Mouse (Mus musculus): ENCODE measurements around the gene Zbtb21. TPM values are rescaled to one million over a fixed set of nuclear protein-coding genes. Genes with fewer than 3 reads are reported as not detected.
"Not testable (repeated sequence)": the region's sequence is repeated elsewhere in the genome, so short reads cannot be mapped to it uniquely, and the experiment has no call there.

Gene Zbtb21
- polyA plus RNA-seq, 2 experiments = 11.9 to 17.3 TPM

DNA sequence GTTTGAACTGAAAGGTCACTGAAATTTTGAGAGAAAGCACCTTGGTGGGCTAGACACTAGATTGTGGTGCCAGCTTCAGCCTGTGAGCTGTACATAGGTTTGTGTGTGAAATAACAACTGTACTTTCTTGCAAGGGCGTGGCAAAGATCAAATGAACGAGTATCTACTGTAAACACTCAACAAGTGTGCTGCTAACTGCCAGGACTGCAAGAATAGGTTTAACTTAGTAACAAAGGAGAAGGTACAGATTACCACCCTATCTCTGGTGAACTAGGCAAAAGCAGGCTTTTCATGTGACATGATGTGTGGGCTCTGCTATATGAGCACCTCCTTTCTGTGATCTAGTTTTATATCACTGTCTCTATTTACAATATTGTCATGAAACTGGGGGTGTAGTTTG, 9.1 kb downstream of the Zbtb21 start:
- no peak overlapping the region for H3K4me2 ChIP-seq (replicated peaks; ENCODE audit: low read depth, low read length, severe bottlenecking)
- no peak for ATAC-seq (ENCODE audit: low FRiP score, low read depth)
- no peak for TF ChIP-seq POLR2A (IDR thresholded peaks at IDR 0.05; ENCODE audit: borderline replicate concordance, extremely low read depth, insufficient read depth, insufficient read length)

DNA sequence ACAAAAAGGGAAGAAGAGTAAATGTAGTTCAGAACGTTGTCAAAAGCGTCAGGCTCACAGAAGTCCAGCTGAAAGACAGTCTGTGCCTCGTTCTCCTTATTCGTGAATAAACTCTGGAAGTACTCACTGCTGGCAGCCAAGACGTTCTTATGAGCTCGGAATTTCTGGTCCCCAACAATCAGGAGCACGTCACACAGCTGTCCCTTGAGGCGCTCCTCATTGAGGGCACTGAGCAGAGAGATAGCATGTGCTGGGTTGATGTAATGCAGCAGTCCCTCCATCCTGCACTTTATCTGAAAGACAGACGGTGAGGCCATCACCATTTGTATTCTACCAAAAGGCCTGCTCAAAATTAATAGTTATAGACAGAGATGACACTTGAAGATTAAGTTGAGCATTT, 9.6 kb downstream of the Zbtb21 start:
- DNase-seq (ENCODE audit: low spot score) (no peak), ATAC-seq (ENCODE audit: low FRiP score, low read depth) (no peak)
- 88% methylated on average over 9 of the region's 9 CpGs for WGBS
- Histone ChIP-seq H3K4me2 (replicated peaks; ENCODE audit: low read depth, low read length, severe bottlenecking) (no peak overlapping the region), H3K36me3 (ENCODE audit: control insufficient read depth, insufficient read depth, low read length) (peaks cover 74% of the 10 kb centered on the region), H3K27me3 (ENCODE audit: control insufficient read depth, insufficient read depth, low read length) (no peaks in the 10 kb centered on the region), H3K4me1 (ENCODE audit: control insufficient read depth, insufficient read depth, low read length) (no peaks in the 10 kb centered on the region), H3K27ac (replicated peaks; ENCODE audit: low read depth, low read length) (no peak overlapping the region), H3K4me3 (replicated peaks; ENCODE audit: low read length) (no peak overlapping the region), H3K9me3 (ENCODE audit: control insufficient read depth, low read length) (no peaks in the 10 kb centered on the region), H3K9ac (ENCODE audit: low read depth, low read length, severe bottlenecking) (no peak overlapping the region)
- no peak for TF ChIP-seq POLR2A (IDR thresholded peaks at IDR 0.05; ENCODE audit: borderline replicate concordance, extremely low read depth, insufficient read depth, insufficient read length)

More for the DNA sequence above, 9.1 kb downstream of the Zbtb21 start:
- H3K27me3 ChIP-seq (ENCODE audit: control insufficient read depth, insufficient read depth, low read length) = no peaks in the 10 kb centered on the region
- WGBS = 88% methylated on average over 2 of the region's 2 CpGs
- no peak overlapping the region for H3K4me3 ChIP-seq (replicated peaks; ENCODE audit: low read length)
- H3K27ac ChIP-seq (replicated peaks; ENCODE audit: low read depth, low read length) = no peak overlapping the region
- peaks cover 74% of the 10 kb centered on the region for H3K36me3 ChIP-seq (ENCODE audit: control insufficient read depth, insufficient read depth, low read length)
- no peak for DNase-seq (ENCODE audit: low spot score)
- H3K9ac ChIP-seq (ENCODE audit: low read depth, low read length, severe bottlenecking) = no peak overlapping the region
- H3K4me1 ChIP-seq (ENCODE audit: control insufficient read depth, insufficient read depth, low read length) = no peaks in the 10 kb centered on the region
- H3K9me3 ChIP-seq (ENCODE audit: control insufficient read depth, low read length) = no peaks in the 10 kb centered on the region

GRCm38 (mm10) chr16:97952371-97952770, 10.1 kb downstream of the Zbtb21 start:
- Histone ChIP-seq H3K4me2 (replicated peaks; ENCODE audit: low read depth, low read length, severe bottlenecking) (no peak overlapping the region), H3K4me3 (replicated peaks; ENCODE audit: low read length) (no peak overlapping the region), H3K9me3 (ENCODE audit: control insufficient read depth, low read length) (no peaks in the 10 kb centered on the region), H3K27ac (replicated peaks; ENCODE audit: low read depth, low read length) (no peak overlapping the region), H3K4me1 (ENCODE audit: control insufficient read depth, insufficient read depth, low read length) (no peaks in the 10 kb centered on the region), H3K27me3 (ENCODE audit: control insufficient read depth, insufficient read depth, low read length) (no peaks in the 10 kb centered on the region), H3K9ac (ENCODE audit: low read depth, low read length, severe bottlenecking) (no peak overlapping the region), H3K36me3 (ENCODE audit: control insufficient read depth, insufficient read depth, low read length) (peaks cover 74% of the 10 kb centered on the region)
- ATAC-seq (ENCODE audit: low FRiP score, low read depth) (no peak), DNase-seq (ENCODE audit: low spot score) (no peak)
- no peak for TF ChIP-seq POLR2A (IDR thresholded peaks at IDR 0.05; ENCODE audit: borderline replicate concordance, extremely low read depth, insufficient read depth, insufficient read length)
- WGBS = 89% methylated on average over 4 of the region's 4 CpGs

DNA sequence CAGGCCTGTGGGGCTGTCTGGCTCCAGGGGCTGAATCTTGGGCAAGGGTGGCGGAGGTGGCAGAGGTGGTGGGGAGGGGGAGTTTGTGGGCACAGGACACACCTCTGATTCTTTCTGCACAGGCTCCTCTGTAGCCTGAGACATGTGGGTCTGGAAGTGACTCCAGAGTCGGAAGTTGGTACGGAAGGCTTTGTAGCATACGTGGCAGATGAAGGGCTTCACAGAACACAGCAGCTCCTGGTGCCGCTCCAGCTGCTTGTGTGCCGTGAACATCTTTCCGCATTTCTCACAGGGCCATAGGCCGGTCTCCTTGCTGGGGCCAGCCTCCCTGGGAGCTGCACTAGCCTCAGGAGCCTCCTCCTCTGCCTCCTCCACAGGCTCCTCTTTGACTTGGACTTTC, 12.4 kb downstream of the Zbtb21 start:
- no peak for TF ChIP-seq POLR2A (IDR thresholded peaks at IDR 0.05; ENCODE audit: borderline replicate concordance, extremely low read depth, insufficient read depth, insufficient read length)
- ATAC-seq (ENCODE audit: low FRiP score, low read depth) (no peak), DNase-seq (ENCODE audit: low spot score) (no peak)
- Histone ChIP-seq H3K36me3 (ENCODE audit: control insufficient read depth, insufficient read depth, low read length) (peaks cover 59% of the 10 kb centered on the region), H3K4me3 (replicated peaks; ENCODE audit: low read length) (no peak overlapping the region), H3K27ac (replicated peaks; ENCODE audit: low read depth, low read length) (no peak overlapping the region), H3K9me3 (ENCODE audit: control insufficient read depth, low read length) (no peaks in the 10 kb centered on the region), H3K9ac (ENCODE audit: low read depth, low read length, severe bottlenecking) (no peak overlapping the region), H3K4me1 (ENCODE audit: control insufficient read depth, insufficient read depth, low read length) (no peaks in the 10 kb centered on the region), H3K27me3 (ENCODE audit: control insufficient read depth, insufficient read depth, low read length) (no peaks in the 10 kb centered on the region), H3K4me2 (replicated peaks; ENCODE audit: low read depth, low read length, severe bottlenecking) (no peak overlapping the region)
- 91% methylated on average over 8 of the region's 8 CpGs for WGBS

GRCm38 (mm10) chr16:97948836-97949235, 13.6 kb downstream of the Zbtb21 start:
- H3K36me3 ChIP-seq (ENCODE audit: control insufficient read depth, insufficient read depth, low read length) = peaks cover 49% of the 10 kb centered on the region

DNA sequence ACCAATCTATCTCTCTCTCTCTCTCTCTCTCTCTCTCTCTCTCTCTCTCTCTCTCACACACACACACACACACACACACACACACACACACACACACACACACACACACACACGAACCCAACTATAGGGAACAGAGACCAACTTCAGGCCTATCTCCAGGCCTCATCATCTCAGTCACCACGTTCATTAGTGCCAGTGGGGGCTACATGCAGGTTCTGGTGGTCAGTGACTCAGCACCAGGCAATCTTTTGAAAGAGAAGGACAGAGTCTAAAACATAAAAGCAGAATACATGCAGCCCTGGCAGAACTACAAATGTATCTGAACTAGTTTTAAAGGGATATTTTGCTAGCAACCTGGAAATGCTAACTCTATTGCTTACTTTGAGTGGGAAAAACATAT, 15.4 kb downstream of the Zbtb21 start:
- peaks cover 33% of the 10 kb centered on the region for H3K36me3 ChIP-seq (ENCODE audit: control insufficient read depth, insufficient read depth, low read length)
- 75% methylated on average over 2 of the region's 2 CpGs for WGBS
- H3K4me1 ChIP-seq (ENCODE audit: control insufficient read depth, insufficient read depth, low read length); H3K4me2 ChIP-seq (replicated peaks; ENCODE audit: low read depth, low read length, severe bottlenecking); H3K9ac ChIP-seq (ENCODE audit: low read depth, low read length, severe bottlenecking); H3K9me3 ChIP-seq (ENCODE audit: control insufficient read depth, low read length); H3K27ac ChIP-seq (replicated peaks; ENCODE audit: low read depth, low read length); H3K4me3 ChIP-seq (replicated peaks; ENCODE audit: low read length); DNase-seq (ENCODE audit: low spot score); ATAC-seq (ENCODE audit: low FRiP score, low read depth); H3K27me3 ChIP-seq (ENCODE audit: control insufficient read depth, insufficient read depth, low read length): not testable (repeated sequence)

More at GRCm38 (mm10) chr16:97948836-97949235, 13.6 kb downstream of the Zbtb21 start:
- no peaks in the 10 kb centered on the region for H3K4me1 ChIP-seq (ENCODE audit: control insufficient read depth, insufficient read depth, low read length)
- ATAC-seq (ENCODE audit: low FRiP score, low read depth) (no peak), DNase-seq (ENCODE audit: low spot score) (no peak)
- no peak overlapping the region for H3K9ac ChIP-seq (ENCODE audit: low read depth, low read length, severe bottlenecking)
- H3K9me3 ChIP-seq (ENCODE audit: control insufficient read depth, low read length) = no peaks in the 10 kb centered on the region
- no peaks in the 10 kb centered on the region for H3K27me3 ChIP-seq (ENCODE audit: control insufficient read depth, insufficient read depth, low read length)
- H3K4me3 ChIP-seq (replicated peaks; ENCODE audit: low read length) = no peak overlapping the region
- 94% methylated on average over 4 of the region's 4 CpGs for WGBS
- H3K4me2 ChIP-seq (replicated peaks; ENCODE audit: low read depth, low read length, severe bottlenecking) = no peak overlapping the region
- TF ChIP-seq POLR2A (IDR thresholded peaks at IDR 0.05; ENCODE audit: borderline replicate concordance, extremely low read depth, insufficient read depth, insufficient read length) = no peak
- no peak overlapping the region for H3K27ac ChIP-seq (replicated peaks; ENCODE audit: low read depth, low read length)

Data from limb, embryonic 14.5 days (tissue).